Mouse (Mus musculus) adrenal gland, postnatal 14 days (tissue): ENCODE results near the gene Trim44. TPM values are rescaled to one million over a fixed set of nuclear protein-coding genes. Genes with fewer than 3 reads are reported as not detected.

Source experiments
- DNase-seq: peaks from one replicate; pipeline ENCODE4 v3.0.0; 2021; ENCODE audit warnings: mixed read lengths
- long read RNA-seq, 2 experiments: library from polyadenylated mRNA; stranded (forward); transcript quantifications; one replicate each; pipeline ENCODE4 v2.0.0; 2021
- total RNA-seq: library from RNA; stranded (reverse); gene quantifications from 2 replicates; pipeline ENCODE4 v1.2.3, GENCODE M21; 2021

The Trim44 gene
- 64.5 and 76.8 TPM in 2 replicates for total RNA-seq
- long read RNA-seq, experiment 1, full-length matches to known transcripts = 2 of 48 reads
- long read RNA-seq, experiment 1, partial matches to known transcripts = 1 of 48 reads
- long read RNA-seq, experiment 1, other reads (novel, unspliced or antisense) = 45 of 48 reads
- long read RNA-seq, experiment 2, partial matches to known transcripts = 1 of 50 reads
- long read RNA-seq, experiment 2, other reads (novel, unspliced or antisense) = 49 of 50 reads

DNA sequence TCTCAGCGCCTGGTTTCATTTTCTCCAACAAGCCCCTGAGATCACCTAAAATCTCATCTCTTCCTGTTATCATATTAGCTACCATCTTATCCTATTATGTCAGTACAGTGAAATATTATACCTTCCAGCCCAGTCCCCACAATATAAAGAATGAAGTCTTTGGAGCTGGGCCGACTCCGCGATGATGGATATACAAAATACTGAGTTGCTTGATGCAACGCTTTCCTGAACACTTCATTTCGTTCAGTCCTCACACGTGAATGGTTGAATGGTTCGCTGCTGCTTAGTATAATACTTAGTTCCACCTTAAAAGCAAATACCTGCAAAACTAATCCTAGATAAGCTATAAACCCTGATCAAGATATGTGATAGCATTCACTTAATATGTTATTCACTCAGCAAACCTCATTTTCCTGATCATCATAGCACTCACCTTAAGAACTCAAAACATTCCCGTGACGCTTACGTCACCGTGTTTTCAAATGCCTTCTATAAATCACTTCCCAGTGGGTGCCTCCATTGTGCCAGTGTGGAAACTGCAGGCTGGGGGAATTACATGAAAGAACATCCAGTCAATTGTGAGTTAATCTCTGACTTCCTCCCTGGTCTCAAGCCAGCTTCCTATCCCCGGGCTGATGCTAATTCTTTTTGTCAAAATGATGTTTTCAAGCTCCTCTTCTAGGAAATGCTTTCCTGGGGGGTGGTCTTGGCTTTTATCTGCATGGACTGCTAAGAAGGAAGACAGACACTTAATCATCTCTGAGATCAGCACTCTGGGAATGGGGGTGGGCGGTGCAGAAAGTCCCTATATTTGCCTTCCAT lies at the start of gene Trim44:
Trim44 (minus strand) TSS at position 466 of the 822 bp plus-strand sequence.
- DNase-seq = no peak

DNA sequence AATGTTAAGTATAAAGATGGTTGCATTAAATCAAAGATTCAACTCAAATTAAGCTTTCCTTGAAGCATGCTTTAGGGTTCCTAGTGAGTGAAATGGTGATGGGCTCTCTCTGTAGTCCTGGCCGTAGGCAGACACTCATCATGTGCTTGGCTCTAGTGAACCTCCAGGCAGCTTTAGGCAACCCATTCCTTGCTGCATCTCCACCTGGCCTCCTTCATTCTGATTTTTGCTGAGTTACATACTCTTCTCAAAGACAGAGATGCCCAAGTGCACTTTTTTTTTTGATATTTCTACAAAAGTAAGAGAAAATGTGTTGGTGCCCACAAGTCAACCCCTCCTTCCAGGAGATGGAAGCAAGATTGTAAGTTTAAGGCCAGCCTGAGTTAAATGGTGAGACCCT lies 47.5 kb upstream of the Trim44 start:
- no peak for DNase-seq

DNA sequence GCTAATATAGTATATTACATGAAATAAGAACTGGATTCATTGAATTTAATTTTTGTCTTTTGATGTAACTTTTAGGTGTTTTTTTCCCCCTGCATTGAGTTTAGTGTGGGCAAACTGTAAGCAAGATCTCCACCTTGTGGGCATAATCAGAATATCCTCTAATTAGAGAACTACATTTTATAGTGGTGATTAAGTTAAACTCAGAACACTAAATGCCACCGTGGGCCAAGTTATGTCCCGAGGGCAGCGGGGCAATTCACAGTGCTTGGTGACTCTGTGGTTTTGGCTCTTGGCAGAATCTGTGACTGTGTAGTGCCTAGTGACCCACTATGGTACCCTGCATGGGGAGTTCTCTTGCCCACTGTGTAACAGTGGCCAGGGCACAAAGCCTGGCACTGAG lies 45.8 kb upstream of the Trim44 start:
- DNase-seq = no peak

DNA sequence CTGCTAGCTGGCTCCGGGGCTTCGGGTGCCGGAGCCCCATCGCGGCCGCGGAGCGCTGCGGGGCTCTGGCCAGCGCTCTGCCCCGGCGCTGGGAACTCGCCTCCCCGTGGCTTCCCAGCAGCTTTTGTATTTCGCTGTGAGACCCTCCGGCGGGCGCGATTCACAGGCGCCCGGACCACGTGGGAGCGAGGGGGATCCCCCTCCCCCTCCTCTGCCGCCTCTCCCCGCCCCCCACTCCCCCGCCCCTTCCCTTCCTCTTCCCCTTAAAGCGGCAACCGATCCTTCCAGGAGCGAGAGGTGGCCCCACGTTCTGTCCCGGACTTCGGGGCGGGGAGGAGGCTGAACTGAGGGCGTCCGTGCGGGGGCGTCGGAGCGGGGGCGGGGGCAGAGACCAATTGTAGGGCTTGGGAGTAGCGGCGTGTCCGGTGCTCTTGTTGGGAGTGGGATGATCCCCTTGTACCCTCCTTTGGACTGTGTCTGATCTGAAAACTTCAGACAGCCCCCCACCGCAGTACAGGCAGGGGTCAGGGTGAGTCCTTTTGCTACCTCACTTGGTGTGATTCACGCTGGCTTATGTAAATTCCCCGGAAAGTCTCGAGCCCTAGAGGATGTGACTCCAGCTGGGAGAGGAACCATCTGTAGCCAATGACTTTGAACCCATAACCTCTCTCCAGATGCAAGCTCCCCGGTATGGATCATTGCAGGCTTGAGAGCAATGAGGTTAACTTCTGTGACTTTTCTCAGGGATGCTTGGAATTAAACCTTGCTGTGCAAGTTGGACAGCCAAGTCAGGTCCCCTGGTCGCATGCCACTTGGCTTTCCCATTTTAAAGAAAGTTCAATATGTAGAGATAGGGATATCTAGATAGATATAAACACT lies 44.3 kb upstream of the Trim44 start, which contains the start of gene Fjx1:
Fjx1 (minus strand) TSS at position 829 of the 879 bp plus-strand sequence.
- DNase-seq = peak; percentile 52

DNA sequence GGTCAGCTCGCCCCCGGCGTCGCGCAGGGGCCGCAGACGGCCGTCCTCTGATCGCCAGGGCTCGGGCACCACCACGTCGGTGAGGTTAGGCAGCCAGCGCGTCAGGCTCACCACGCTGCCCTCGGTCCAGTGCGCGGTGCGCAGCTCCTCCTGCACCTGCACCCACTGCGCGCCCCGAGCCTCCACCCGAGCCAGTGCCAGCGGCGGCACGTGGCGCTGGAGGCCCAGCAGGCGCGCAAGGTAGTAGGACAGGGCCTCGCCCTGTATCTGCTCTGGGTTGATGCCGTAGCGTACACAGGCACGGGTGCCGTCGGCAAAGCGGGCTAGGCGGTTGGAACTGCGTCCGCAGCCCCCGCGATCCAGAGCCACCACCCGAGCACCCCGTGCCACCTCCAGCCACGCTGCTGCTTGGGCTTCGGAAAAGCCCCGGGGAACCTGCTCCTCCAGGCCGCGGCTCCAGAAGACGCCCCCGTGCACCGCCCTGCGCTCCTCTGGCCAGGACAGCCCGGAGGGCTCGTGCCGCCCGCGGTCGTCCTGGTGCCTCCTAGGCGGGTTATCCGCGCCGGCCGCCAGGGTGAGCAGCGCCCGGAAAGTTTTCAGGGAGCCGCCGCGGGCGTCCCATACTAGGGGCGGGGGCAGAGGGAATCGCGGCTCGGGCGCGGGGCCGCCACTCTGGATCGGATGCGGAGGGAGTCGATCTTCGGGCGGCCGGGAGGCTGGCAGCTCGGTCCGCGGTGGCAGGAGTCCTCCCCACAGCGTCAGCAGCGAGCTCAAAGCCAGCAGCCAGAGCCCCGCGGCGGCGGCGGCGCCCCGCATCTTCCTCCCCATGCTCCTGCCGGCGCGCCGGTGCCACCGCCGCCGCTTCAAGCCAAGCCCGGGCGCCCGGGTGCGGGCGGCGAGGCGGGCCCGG lies 43.4 kb upstream of the Trim44 start:
- DNase-seq = peak; percentile 26

DNA sequence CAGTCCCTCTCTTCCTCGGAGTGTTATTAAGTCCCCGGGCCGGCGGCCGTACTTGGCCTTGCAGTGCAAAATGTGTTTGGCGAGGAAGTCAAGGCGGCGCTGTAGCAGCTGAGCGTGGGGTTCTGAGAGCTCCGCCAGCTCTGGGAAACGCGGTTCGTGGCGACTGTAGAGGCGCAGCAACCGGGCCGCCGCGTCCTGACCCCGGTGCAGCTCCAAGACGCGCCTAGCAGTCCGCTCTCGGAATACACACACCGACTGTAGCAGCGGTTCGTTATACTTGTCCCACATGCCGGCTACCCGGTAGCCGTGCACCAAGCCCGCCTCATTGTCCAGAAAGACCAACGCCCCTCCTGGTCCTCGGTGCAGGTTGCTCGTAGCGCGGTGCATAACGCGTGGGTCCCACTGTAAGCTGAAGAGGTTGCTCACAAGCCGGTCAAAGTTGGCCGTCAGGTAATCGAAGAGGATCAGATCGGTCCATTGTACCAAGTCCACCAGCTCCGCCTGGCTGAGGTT lies 42.7 kb upstream of the Trim44 start:
- DNase-seq = peak; percentile 65

DNA sequence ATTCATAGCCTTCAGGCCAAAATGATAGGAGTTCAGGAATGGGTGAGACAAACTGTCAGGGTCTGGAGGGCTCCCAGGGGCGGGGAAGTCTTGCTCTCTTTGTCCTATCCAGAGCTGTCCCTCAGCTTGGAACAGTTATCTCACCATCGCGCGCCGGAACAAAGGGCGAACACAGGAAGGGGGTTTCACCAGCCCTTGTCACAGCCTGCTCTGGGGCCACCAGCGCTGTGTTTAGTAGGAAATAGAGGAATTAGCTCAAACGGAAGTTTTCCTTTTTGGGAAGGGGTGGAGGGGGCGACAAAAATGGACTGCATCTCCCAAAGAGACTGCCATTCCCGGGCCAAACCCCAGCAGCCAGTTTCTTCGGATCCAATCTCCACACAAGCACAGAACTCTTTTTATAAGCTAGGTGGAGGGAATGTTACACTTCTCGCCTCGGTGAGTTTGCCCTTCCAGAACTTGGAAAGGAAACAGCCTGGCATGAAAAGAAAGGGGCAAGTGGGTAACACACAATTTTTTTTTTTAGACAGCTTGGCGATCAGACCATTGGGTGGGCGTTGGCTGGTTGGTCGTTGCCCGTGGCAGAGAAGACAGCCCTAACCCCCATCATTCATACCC lies 42.1 kb upstream of the Trim44 start:
- no peak for DNase-seq

DNA sequence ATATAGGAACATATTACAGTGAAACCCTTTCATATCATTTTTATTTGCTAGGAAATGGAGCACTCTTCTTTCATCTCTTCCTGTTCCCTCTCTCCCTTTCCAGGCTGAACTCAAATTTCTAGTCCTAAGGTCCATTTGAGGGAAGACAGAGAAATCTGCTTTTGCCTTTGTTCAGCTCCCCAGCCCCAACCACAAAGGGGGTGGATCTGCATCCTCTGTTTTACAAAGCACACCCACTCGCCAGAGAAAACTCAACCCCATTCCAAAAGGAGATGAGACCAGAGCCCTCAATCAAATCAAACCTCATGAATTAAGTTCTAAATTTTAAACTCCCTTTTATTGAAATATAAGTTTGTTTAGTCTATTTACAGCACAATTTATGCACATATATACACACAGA lies 41.4 kb upstream of the Trim44 start:
- no peak for DNase-seq

DNA sequence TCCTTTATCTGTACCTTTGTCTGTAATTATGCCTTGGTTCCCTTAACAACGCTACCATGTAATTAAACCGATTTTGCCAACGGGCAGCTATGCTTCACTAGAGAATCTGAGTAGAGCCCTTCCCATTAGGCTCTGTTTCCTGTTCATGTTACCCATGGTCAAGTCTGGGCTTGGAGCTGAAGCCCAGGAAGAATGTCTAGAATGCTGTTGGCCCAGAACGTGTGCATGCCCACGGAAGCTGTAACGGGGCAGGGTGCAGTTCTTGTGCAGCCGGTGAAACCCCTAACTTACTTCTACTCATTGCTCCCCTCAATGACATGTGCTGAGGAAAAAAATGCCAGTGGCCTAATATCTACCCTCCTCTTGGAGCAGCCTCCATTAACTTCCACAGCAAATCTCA lies 40.2 kb upstream of the Trim44 start:
- no peak for DNase-seq

DNA sequence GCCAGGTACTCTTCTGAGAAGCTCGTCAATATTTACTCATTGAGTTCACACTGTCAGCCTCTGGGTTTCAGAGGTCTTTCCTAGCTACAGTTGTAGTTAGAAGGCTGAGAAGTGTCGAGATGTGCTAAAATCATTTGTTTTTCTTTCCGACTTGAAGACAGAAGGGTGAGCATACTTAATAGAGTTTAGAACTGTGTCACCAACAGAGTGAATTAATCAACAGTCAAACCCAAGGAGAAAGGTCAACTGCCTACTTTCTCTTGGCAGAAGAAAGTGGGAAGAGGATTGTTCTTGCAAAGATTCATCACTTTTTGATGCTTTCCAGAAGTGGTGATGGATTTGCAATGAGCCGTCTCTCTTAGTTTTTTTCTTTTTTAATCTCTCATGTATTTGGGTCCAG lies 39.2 kb upstream of the Trim44 start:
- no peak for DNase-seq

DNA sequence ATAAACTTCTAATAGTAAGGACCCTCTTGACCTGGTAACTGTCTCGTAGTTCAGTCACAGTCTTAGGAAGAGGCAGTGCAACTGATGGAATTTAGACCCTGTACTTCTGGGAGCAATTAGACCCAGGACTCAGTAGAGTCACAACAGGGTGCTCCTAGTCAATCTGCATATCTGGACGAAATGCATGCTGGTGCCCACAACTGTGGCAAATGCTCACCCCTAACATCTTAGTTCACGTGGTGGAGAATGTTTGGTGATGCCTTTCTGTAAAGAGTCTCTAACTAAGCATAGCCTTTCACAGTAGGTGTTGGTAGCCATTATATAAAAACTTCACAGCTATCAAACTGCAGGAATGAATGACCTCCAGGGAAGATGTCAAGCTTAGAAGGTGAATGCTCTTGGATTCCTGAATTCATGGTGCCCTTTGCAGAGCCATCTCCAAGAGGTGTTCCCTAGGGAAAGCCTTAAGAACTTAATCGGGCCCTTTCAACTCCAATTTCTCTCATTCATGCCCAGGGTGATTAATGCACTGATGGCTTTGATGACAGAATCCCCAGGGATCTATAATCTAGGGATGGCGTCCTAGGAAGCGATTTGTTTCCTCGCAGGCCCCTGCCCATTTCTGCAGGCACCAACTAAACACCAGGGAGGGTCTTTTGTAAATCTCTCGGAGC lies 29.9 kb upstream of the Trim44 start:
- no peak for DNase-seq

DNA sequence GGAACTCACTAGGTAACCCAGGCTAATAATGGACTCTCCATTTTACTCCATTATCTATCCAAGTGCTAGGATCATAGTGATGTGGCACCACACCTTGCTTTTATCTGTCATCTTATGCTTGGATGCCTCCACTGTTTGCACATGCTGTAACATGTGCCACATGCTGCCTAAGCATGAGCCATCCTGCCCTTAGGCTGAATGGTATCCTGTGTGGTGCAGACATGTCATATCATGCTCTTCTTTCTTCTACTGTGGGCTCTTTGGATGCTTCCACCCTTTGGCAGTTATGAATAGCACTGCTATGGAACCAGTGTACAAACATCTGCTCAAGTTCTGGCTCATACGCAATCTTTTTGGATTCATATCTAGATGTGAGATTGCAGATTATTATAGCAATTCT lies 26.3 kb upstream of the Trim44 start:
- DNase-seq = no peak

DNA sequence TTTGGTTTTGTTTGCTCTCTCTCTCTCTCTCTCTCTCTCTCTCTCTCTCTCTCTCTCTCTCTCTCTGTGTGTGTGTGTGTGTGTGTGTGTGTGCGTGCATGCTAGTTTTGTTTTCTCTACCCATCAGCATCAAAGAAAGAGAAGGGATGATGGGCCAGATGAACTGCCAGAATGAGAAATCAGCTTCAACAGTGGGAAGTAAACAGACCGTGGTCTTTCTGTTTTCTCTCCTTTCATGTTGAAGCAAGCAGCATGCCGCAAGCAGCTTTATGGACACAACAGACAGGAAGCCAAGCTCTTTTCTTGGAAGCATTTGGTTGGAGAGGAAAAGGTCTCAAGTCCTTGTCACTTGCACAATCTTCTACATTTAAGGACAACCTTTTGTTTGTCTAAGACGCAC lies 23.5 kb upstream of the Trim44 start:
- DNase-seq = no peak

DNA sequence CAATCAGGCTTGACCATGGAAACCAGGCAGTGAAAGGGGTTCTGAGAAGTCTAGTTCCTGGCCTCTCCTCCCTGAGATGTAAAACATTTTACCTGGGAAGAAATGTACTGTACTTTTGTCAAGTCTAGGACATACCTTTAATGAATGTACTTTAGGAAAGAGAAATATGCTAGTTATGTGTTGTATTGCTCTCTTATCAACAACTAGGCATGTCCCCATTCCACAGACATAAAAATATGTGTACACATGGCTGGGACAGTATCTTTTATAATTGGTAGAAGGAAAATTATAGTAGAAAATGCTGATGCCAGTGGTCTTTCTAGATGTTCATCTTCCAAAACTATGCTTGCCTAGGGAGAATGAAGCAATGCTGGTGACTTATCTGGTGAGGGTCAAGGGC lies 20.3 kb upstream of the Trim44 start:
- no peak for DNase-seq

DNA sequence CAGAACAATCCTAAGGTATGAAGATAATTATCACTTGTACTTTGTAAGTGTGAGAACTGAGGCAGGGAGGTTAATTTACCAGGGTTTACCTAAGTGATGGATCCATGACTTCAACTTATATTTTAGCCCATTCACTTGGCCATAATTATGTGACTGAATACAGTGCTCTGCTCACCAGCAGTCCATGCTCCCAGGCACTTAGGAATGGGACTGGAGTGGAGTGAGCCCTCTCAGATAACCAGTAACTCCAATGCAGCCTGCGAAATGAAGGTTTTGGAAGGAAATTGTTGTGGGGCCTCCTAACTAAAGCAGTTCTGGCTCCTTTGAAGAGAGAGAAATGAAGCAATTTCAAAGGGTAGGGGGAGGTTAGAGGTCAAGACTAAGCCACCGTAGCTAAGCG lies 18.8 kb upstream of the Trim44 start:
- no peak for DNase-seq

DNA sequence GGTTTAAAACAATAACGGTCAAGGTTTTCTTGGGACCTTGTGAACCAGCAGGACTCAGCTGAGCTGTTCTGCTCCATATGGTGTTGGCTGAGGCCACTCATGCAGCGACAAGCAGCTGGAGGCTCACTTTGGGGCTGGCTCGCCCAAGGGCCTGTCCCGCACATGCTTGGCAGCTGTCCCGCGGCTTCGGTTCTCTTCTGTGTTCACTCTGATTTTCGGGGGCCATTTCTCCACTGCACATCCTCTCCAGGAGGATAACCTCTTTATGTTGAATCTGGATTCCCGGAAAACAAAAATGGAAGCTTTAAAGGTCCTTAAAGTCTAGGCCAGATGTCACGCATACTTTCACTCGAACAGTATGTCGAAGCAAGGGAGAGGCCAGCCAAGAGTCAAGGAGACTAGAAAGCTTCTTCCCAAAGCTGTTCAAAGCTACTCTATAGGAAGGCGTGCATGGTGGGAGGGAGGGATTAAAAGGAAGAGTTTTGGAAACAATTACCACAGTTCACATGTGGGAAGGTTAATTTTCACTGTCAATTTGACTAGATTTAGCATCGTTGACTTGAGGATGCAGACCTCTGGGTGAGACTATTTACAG lies 8.6 kb upstream of the Trim44 start:
- no peak for DNase-seq

DNA sequence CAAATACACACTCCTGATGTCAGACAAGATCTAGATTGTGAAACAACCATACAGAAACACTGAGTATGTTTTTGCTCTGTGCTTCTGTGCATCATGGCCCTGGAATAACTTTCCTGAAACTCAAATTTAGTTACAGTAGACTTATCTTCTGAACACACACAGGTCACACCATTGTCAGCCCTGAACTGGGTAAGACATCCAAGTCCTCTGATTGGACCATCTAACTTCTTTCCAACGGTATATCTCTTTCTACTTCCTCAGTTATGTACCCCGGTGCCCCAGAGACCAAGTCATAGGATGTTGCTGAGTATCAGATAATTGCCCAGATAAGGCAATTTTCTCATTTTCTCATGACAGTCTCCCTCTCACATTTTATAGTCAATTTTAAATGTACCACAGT lies 5.1 kb upstream of the Trim44 start:
- DNase-seq = no peak

DNA sequence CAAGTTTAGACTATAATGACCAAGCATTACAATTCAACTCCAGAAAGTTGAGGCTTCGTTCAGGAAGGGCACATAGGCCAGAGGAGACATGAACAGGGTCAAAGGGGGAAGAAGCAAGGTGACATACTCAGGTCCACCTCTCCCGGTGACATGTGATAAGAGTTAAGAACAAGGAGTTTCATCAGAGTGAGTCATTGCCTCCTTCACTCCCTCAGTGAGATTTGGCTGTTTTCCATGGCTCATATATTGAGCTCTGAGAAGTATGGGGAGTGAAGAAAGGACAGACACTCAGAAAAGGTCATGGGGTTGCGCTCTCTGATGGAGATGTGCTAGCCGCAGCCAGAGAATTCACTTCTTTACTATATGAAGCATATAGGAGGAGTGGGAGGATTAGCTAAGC lies 3.0 kb upstream of the Trim44 start:
- no peak for DNase-seq

DNA sequence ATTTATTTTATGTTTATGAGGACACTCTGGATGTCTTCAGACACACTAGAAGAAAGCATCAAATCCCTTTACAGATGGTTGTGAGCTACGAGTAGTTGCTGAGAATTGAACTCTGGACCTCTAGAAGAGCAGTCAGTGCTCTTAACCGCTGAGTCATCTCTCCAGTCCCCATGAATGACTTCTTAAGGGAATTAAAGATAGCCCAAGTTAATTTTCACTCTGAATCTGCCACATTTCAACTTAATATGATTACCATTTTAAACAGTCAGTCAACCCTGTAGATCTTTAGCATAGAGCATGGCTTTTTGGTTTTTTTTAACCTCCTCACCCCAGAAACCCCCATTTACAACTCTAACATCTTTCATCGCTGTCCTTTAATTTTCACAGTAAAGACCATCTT lies 2.1 kb upstream of the Trim44 start:
- DNase-seq = no peak
